ENCODE assay signal across 26 mouse cellular contexts in the genomic region with DNA sequence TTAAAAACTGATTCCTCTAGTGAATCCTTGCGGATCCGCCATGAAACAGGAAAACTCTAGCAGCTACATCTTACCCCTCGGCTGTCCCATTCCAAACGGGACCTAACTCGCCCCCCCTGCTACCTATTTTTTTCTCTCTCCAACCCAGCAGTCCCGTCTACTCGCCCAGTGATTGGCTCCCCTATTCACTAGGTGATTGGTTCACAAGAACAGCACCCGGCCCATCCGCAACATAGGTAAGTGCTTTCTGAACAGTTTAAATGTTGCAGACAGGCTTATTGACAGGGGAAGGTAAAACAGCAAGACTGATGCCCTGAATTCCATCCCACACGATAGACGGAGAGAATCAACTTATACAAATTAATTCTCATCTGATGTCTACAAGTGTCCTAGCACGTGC. TPM values are rescaled to one million over a fixed set of nuclear protein-coding genes. Genes with fewer than 3 reads are reported as not detected.
DNase-seq lines count a peak whose midpoint lies in the region; TF ChIP-seq lines count a peak whose summit lies in the region.
"Had no signal": no experiment of that assay in that cellular context is flagged by ENCODE, and none has a peak within 500 bp of the region (broad histone marks: within the 10 kb centered on the region; RNA-seq: fewer than 3 reads in every experiment).

No protein-coding gene starts in this region.

- no peaks in the 10 kb centered on the region for H3K27me3 ChIP-seq in E14TG2a.4 (ENCODE audit: insufficient read depth, low read length)
- H3K27me3 ChIP-seq: CH12.LX; embryonic facial prominence, embryonic 13.5 days; embryonic facial prominence, embryonic 15.5 days; forebrain, embryonic 12.5 days; forebrain, embryonic 15.5 days; Patski had no signal

- H3K4me3 ChIP-seq in E14TG2a.4 (replicated peaks; ENCODE audit: low read length), result peak overlapping the region; percentile 73
- H3K4me3 ChIP-seq: embryonic facial prominence, embryonic 13.5 days; embryonic facial prominence, embryonic 15.5 days; erythroblast, embryonic 14.5 days; forebrain, embryonic 10.5 days; forebrain, embryonic 12.5 days; forebrain, embryonic 15.5 days had no signal

- no peak for TF ChIP-seq CTCF in E14TG2a.4 (conservative IDR thresholded peaks at IDR 0.05; ENCODE audit: low read length)

- no peaks in the 10 kb centered on the region for H3K9me3 ChIP-seq in E14TG2a.4 (ENCODE audit: low read length)
- H3K9me3 ChIP-seq: embryonic facial prominence, embryonic 13.5 days; embryonic facial prominence, embryonic 15.5 days; forebrain, embryonic 10.5 days; forebrain, embryonic 12.5 days; forebrain, embryonic 15.5 days; G1E had no signal

- peaks cover 70% of the 10 kb centered on the region for H3K36me3 ChIP-seq in E14TG2a.4 (ENCODE audit: insufficient read depth, low read length)

- DNase-seq in ES-CJ7 (ENCODE audit: low read depth, low spot score), result peak; percentile 70
- peak; percentile 89 for DNase-seq in R1 (ENCODE audit: low read depth, low spot score)
- no peak for DNase-seq in layer of hippocampus, adult 8-10 months (ENCODE audit: low spot score in 2 of 2)
- no peak for DNase-seq in cerebellum, postnatal 25 days
- no peak for DNase-seq in spleen, postnatal 10 days (ENCODE audit: low spot score in 2 of 2)
- DNase-seq: adrenal gland, adult 8-10 months; adrenal gland, postnatal 14 days; adrenal gland, postnatal 36 days; B cell, adult 2 months; cerebellum, adult 11-12 months; cerebellum, adult 2 months; cerebellum, adult 9-10 months; cerebellum, postnatal 10 days; cerebellum, postnatal 36 days; embryo, embryonic 11 days; forebrain, postnatal 0 days had no signal

- peaks cover 33% of the 10 kb centered on the region for H3K4me1 ChIP-seq in E14TG2a.4 (replicated peaks; ENCODE audit: low read depth, low read length)
- H3K4me1 ChIP-seq: embryonic facial prominence, embryonic 13.5 days; embryonic facial prominence, embryonic 15.5 days; forebrain, embryonic 10.5 days; forebrain, embryonic 12.5 days had no signal

RNA-seq across cellular contexts. Expression of a gene that starts 17.7 kb away (rescaled TPM):
- 10 to 100 TPM; 30.7 to 32.4 (median 31.6) TPM for total RNA-seq in layer of hippocampus, adult 8-10 months (2022)

RNA-seq across cellular contexts. Expression of a gene that starts 18.0 kb away (rescaled TPM):
- total RNA-seq in layer of hippocampus, adult 8-10 months (2022), result 100 to 1,000 TPM; 114 to 129 (median 116) TPM

RNA-seq across cellular contexts. Expression of a gene that starts 24.7 kb away (rescaled TPM):
- total RNA-seq in layer of hippocampus, adult 8-10 months (2022), result 1 to 10 TPM; 2.5 to 4.5 (median 2.9) TPM

Comparison
In these comparisons a context has a peak if more than half of its experiments do, and no peak if none do; other contexts are left out.
1. DNase-seq: peak in ES-CJ7 (single experiment) and R1 (single experiment); none in layer of hippocampus, adult 8-10 months (0 of 2), cerebellum, postnatal 25 days (0 of 2) and spleen, postnatal 10 days (0 of 2).